Mouse (Mus musculus): ENCODE results near the gene Lmo2.

DNA sequence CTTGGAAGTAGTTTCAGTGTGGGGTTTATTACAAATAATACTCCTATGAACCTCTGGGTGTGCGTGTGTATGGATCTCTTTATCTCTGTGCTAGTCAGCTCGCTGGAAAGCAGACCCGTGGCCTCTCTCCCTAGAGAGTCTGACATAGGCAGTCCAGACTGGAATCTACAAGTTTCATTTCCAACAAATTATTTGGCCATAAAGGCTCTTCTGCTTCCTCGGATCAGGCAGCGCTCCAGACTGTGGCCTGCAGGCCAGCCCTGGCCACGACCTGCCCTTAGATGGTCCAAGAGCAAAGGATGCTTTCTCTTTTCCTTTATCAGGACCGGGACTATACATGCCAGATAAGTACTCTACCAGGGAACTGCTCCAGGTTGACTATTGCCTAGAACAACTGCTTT, 26.3 kb upstream of the Lmo2 start:
- TF ChIP-seq POLR2A (IDR thresholded peaks at IDR 0.05; ENCODE audit: low read depth, low read length) (no peak), NELFE (IDR thresholded peaks at IDR 0.05; ENCODE audit: low read depth, low read length) (no peak), GABPA (IDR thresholded peaks at IDR 0.05; ENCODE audit: insufficient replicate concordance, low read depth, low read length) (no peak), ZC3H11A (IDR thresholded peaks at IDR 0.05; ENCODE audit: low read depth, low read length) (no peak), CTCF (conservative IDR thresholded peaks at IDR 0.05 in 1 of 2, IDR thresholded peaks at IDR 0.05 in 1 of 2; ENCODE audit: low read depth in 2 of 2, low read length in 2 of 2) (no peak), SMC3 (IDR thresholded peaks at IDR 0.05; ENCODE audit: low read depth, low read length) (no peak), IRF4 (IDR thresholded peaks at IDR 0.05; ENCODE audit: low read depth, low read length) (no peak), EP300 (IDR thresholded peaks at IDR 0.05; ENCODE audit: low read length) (no peak), CHD1 (IDR thresholded peaks at IDR 0.05; ENCODE audit: low read depth, low read length) (no peak), MAZ (IDR thresholded peaks at IDR 0.05; ENCODE audit: low read depth, low read length) (no peak)
